Mouse (Mus musculus) thymus, adult 18-20 months (tissue): ENCODE measurements around the gene Cela3a.

Experiments used
- DNase-seq, 2 experiments: peaks; one replicate each; pipeline ENCODE4 v3.0.0; 2022; ENCODE audit warnings: mixed read lengths in 2 of 2

Gene Cela3a

GRCm38 (mm10) chr4:137369954-137370750 is 39.4 kb downstream of the Cela3a start:
- DNase-seq: peak in 1 of 2 experiments; percentile 19

GRCm38 (mm10) chr4:137368198-137368597 is 41.4 kb downstream of the Cela3a start:
- DNase-seq: no peak

GRCm38 (mm10) chr4:137367275-137368088 is 42.1 kb downstream of the Cela3a start:
- DNase-seq: peak in 1 of 2 experiments; percentile 60

- DNase-seq: no peak
These were observed 43.5 kb downstream of the Cela3a start for GRCm38 (mm10) chr4:137366097-137366496.

GRCm38 (mm10) chr4:137365356-137366062 is 44.1 kb downstream of the Cela3a start:
- DNase-seq: no peak

- no peak for DNase-seq
These were observed 44.8 kb downstream of the Cela3a start for GRCm38 (mm10) chr4:137364826-137365225.

GRCm38 (mm10) chr4:137360996-137361395 is 48.6 kb downstream of the Cela3a start:
- no peak for DNase-seq

GRCm38 (mm10) chr4:137358291-137359002 is 51.1 kb downstream of the Cela3a start:
- peak in 1 of 2 experiments; percentile 35 for DNase-seq

GRCm38 (mm10) chr4:137357517-137358254 is 51.9 kb downstream of the Cela3a start, which contains the start of gene Cdc42:
Gene Cdc42 (minus strand): TSS chr4:137357720.
- peak; percentile 97 to 98 for DNase-seq

GRCm38 (mm10) chr4:137356674-137357510 is 52.7 kb downstream of the Cela3a start:
- DNase-seq: peak; percentile 38 to 49
